Mouse (Mus musculus): ENCODE data around the gene Sacm1l. TPM values are rescaled to one million over a fixed set of nuclear protein-coding genes. Genes with fewer than 3 reads are reported as not detected.

Gene Sacm1l
- total RNA-seq (2021) = 10 to 100 TPM; 25.8 to 30.0 TPM
- long read RNA-seq, experiment 1, transcript Sacm1l-201 (20 exons, 3,558 nt) = major isoform, 30 of 35 reads
- long read RNA-seq, experiment 1, partial matches to known transcripts = 1 of 35 reads
- long read RNA-seq, experiment 1, other reads (novel, unspliced or antisense) = 4 of 35 reads
- long read RNA-seq, experiment 2, transcript Sacm1l-201 (20 exons, 3,558 nt) = major isoform, 38 of 43 reads
- long read RNA-seq, experiment 2, partial matches to known transcripts = 1 of 43 reads
- long read RNA-seq, experiment 2, other reads (novel, unspliced or antisense) = 4 of 43 reads

- peak; percentile 97 to 99 for DNase-seq (ENCODE audit: low spot score in 2 of 2)
Measured at GRCm38 (mm10) chr9:123529392-123530157, at the start of gene Sacm1l. Gene Sacm1l (plus strand): TSS chr9:123529759.

GRCm38 (mm10) chr9:123479876-123480252 is 49.7 kb upstream of the Sacm1l start:
- no peak for DNase-seq (ENCODE audit: low spot score in 2 of 2)

GRCm38 (mm10) chr9:123480253-123480921 is 49.2 kb upstream of the Sacm1l start:
- DNase-seq (ENCODE audit: low spot score in 2 of 2) = no peak

- no peak for DNase-seq (ENCODE audit: low spot score in 2 of 2)
Measured at GRCm38 (mm10) chr9:123481136-123481535, 48.4 kb upstream of the Sacm1l start.

- no peak for DNase-seq (ENCODE audit: low spot score in 2 of 2)
Measured at GRCm38 (mm10) chr9:123483598-123483997, 46.0 kb upstream of the Sacm1l start.

GRCm38 (mm10) chr9:123484830-123485229 is 44.7 kb upstream of the Sacm1l start:
- DNase-seq (ENCODE audit: low spot score in 2 of 2) = no peak

GRCm38 (mm10) chr9:123485561-123485960 is 44.0 kb upstream of the Sacm1l start:
- DNase-seq (ENCODE audit: low spot score in 2 of 2) = no peak

- DNase-seq (ENCODE audit: low spot score in 2 of 2) = no peak
Measured at GRCm38 (mm10) chr9:123486635-123487034, 42.9 kb upstream of the Sacm1l start.

GRCm38 (mm10) chr9:123489073-123489472 is 40.5 kb upstream of the Sacm1l start:
- DNase-seq (ENCODE audit: low spot score in 2 of 2) = no peak

GRCm38 (mm10) chr9:123489727-123490343 is 39.7 kb upstream of the Sacm1l start:
- no peak for DNase-seq (ENCODE audit: low spot score in 2 of 2)

GRCm38 (mm10) chr9:123490930-123491329 is 38.6 kb upstream of the Sacm1l start:
- no peak for DNase-seq (ENCODE audit: low spot score in 2 of 2)

- peak in 1 of 2 experiments; percentile 28 for DNase-seq (ENCODE audit: low spot score in 2 of 2)
Measured at GRCm38 (mm10) chr9:123491917-123492585, 37.5 kb upstream of the Sacm1l start.

- DNase-seq (ENCODE audit: low spot score in 2 of 2) = no peak
Measured at GRCm38 (mm10) chr9:123496665-123497064, 32.9 kb upstream of the Sacm1l start.

GRCm38 (mm10) chr9:123497906-123498305 is 31.7 kb upstream of the Sacm1l start:
- DNase-seq (ENCODE audit: low spot score in 2 of 2) = no peak

GRCm38 (mm10) chr9:123500480-123500879 is 29.1 kb upstream of the Sacm1l start:
- no peak for DNase-seq (ENCODE audit: low spot score in 2 of 2)

- no peak for DNase-seq (ENCODE audit: low spot score in 2 of 2)
Measured at GRCm38 (mm10) chr9:123503171-123503834, 26.3 kb upstream of the Sacm1l start.

- peak in 1 of 2 experiments; percentile 46 for DNase-seq (ENCODE audit: low spot score in 2 of 2)
Measured at GRCm38 (mm10) chr9:123504325-123504724, 25.2 kb upstream of the Sacm1l start.

GRCm38 (mm10) chr9:123505598-123505997 is 24.0 kb upstream of the Sacm1l start:
- DNase-seq (ENCODE audit: low spot score in 2 of 2) = no peak

GRCm38 (mm10) chr9:123506270-123507146 is 23.1 kb upstream of the Sacm1l start:
- DNase-seq (ENCODE audit: low spot score in 2 of 2) = no peak

Measured in gastrocnemius, postnatal 4 days (tissue).